Mouse (Mus musculus) layer of hippocampus, adult 8-10 months (tissue): ENCODE results near the gene Gstm7. TPM values are rescaled to one million over a fixed set of nuclear protein-coding genes. Genes with fewer than 3 reads are reported as not detected.
"Not testable (repeated sequence)": the region's sequence is repeated elsewhere in the genome, so short reads cannot be mapped to it uniquely, and the experiment has no call there.

Source experiments
- DNase-seq, 2 experiments: peaks; one replicate each; pipeline ENCODE4 v3.0.0; 2022; ENCODE audit warnings: low spot score in 2 of 2
- total RNA-seq, 4 experiments: library from RNA; stranded (reverse); gene quantifications; 2 replicates each; pipeline ENCODE4 v1.2.4; 2022

Gstm7 gene
- total RNA-seq: 100 to 1,000 TPM; 147 to 158 (median 155) TPM

- DNase-seq: peak; percentile 99
Observed at GRCm38 (mm10) chr3:107931670-107932069, at the start of gene Gstm7. Gene Gstm7, minus strand, starts transcription at chr3:107931817.

- DNase-seq: no peak
Observed at GRCm38 (mm10) chr3:107981261-107981660, 49.6 kb upstream of the Gstm7 start.

GRCm38 (mm10) chr3:107977691-107978090 lies 46.1 kb upstream of the Gstm7 start:
- no peak for DNase-seq

- no peak for DNase-seq
Observed at GRCm38 (mm10) chr3:107974237-107974636, 42.6 kb upstream of the Gstm7 start.

GRCm38 (mm10) chr3:107972070-107972469 lies 40.5 kb upstream of the Gstm7 start:
- DNase-seq: no peak

- not testable (repeated sequence) for DNase-seq
Observed at GRCm38 (mm10) chr3:107971101-107971500, 39.5 kb upstream of the Gstm7 start.

- DNase-seq: no peak
Observed at GRCm38 (mm10) chr3:107968724-107969395, 37.2 kb upstream of the Gstm7 start, which contains the start of gene Gstm3. Gene Gstm3, minus strand, starts transcription at chr3:107969283.

- DNase-seq: no peak
Observed at GRCm38 (mm10) chr3:107966631-107967030, 35.0 kb upstream of the Gstm7 start.

GRCm38 (mm10) chr3:107965592-107965991 lies 34.0 kb upstream of the Gstm7 start:
- no peak for DNase-seq

- no peak for DNase-seq
Observed at GRCm38 (mm10) chr3:107964656-107965308, 33.2 kb upstream of the Gstm7 start.

- no peak for DNase-seq
Observed at GRCm38 (mm10) chr3:107964026-107964425, 32.4 kb upstream of the Gstm7 start.

GRCm38 (mm10) chr3:107955260-107955659 lies 23.6 kb upstream of the Gstm7 start:
- DNase-seq: not testable (repeated sequence)

- no peak for DNase-seq
Observed at GRCm38 (mm10) chr3:107953906-107954305, 22.3 kb upstream of the Gstm7 start.

GRCm38 (mm10) chr3:107953328-107953755 lies 21.7 kb upstream of the Gstm7 start:
- peak; percentile 64 to 75 for DNase-seq

GRCm38 (mm10) chr3:107950531-107950930 lies 18.9 kb upstream of the Gstm7 start:
- DNase-seq: no peak

GRCm38 (mm10) chr3:107949461-107949860 lies 17.8 kb upstream of the Gstm7 start:
- DNase-seq: not testable (repeated sequence)

GRCm38 (mm10) chr3:107945729-107946128 lies 14.1 kb upstream of the Gstm7 start:
- DNase-seq: no peak

- peak; percentile 58 to 63 for DNase-seq
Observed at GRCm38 (mm10) chr3:107943239-107943990, 11.8 kb upstream of the Gstm7 start, which contains the start of gene Gstm6. Gene Gstm6, minus strand, starts transcription at chr3:107943749.

GRCm38 (mm10) chr3:107941261-107941660 lies 9.6 kb upstream of the Gstm7 start:
- DNase-seq: no peak

- no peak for DNase-seq
Observed at GRCm38 (mm10) chr3:107940524-107940923, 8.9 kb upstream of the Gstm7 start.

- no peak for DNase-seq
Observed at GRCm38 (mm10) chr3:107939830-107940229, 8.2 kb upstream of the Gstm7 start.

GRCm38 (mm10) chr3:107939403-107939802 lies 7.8 kb upstream of the Gstm7 start:
- DNase-seq: peak in 1 of 2 experiments; percentile 66
